Mouse (Mus musculus) embryo, embryonic 11 days (tissue): ENCODE results near the gene Dyrk2.

Source experiments
- DNase-seq: peaks from one replicate; pipeline ENCODE4 v3.0.0-alpha.2; 2015

Dyrk2 gene

GRCm38 (mm10) chr10:118870201-118870980 lies at the start of gene Dyrk2:
Gene Dyrk2 (minus strand): TSS chr10:118870209.
- DNase-seq: peak; percentile 54

GRCm38 (mm10) chr10:118902625-118903024 lies 32.6 kb upstream of the Dyrk2 start:
- no peak for DNase-seq

GRCm38 (mm10) chr10:118893645-118894044 lies 23.6 kb upstream of the Dyrk2 start:
- no peak for DNase-seq

- no peak for DNase-seq
Observed at GRCm38 (mm10) chr10:118884126-118884525, 14.1 kb upstream of the Dyrk2 start.

GRCm38 (mm10) chr10:118883317-118883716 lies 13.3 kb upstream of the Dyrk2 start:
- no peak for DNase-seq

- DNase-seq: no peak
Observed at GRCm38 (mm10) chr10:118882258-118882885, 12.4 kb upstream of the Dyrk2 start.

GRCm38 (mm10) chr10:118880776-118881175 lies 10.8 kb upstream of the Dyrk2 start:
- no peak for DNase-seq

- DNase-seq: no peak
Observed at GRCm38 (mm10) chr10:118872196-118872595, 2.2 kb upstream of the Dyrk2 start.

- DNase-seq: peak; percentile 83
Observed at GRCm38 (mm10) chr10:118869591-118870001, 413 bp downstream of the Dyrk2 start.

- DNase-seq: peak; percentile 92
Observed at GRCm38 (mm10) chr10:118868601-118869590, 1.1 kb downstream of the Dyrk2 start.

GRCm38 (mm10) chr10:118867896-118868600 lies 2.0 kb downstream of the Dyrk2 start:
- DNase-seq: peak; percentile 72

GRCm38 (mm10) chr10:118867304-118867895 lies 2.6 kb downstream of the Dyrk2 start:
- DNase-seq: peak; percentile 22

- no peak for DNase-seq
Observed at GRCm38 (mm10) chr10:118864976-118865375, 5.0 kb downstream of the Dyrk2 start.

- DNase-seq: no peak
Observed at GRCm38 (mm10) chr10:118863611-118864010, 6.4 kb downstream of the Dyrk2 start.

- DNase-seq: no peak
Observed at GRCm38 (mm10) chr10:118862233-118862632, 7.8 kb downstream of the Dyrk2 start.

GRCm38 (mm10) chr10:118861234-118862025 lies 8.6 kb downstream of the Dyrk2 start:
- DNase-seq: no peak

GRCm38 (mm10) chr10:118859655-118860054 lies 10.4 kb downstream of the Dyrk2 start:
- no peak for DNase-seq

GRCm38 (mm10) chr10:118854641-118855040 lies 15.4 kb downstream of the Dyrk2 start:
- no peak for DNase-seq

- no peak for DNase-seq
Observed at GRCm38 (mm10) chr10:118852554-118852953, 17.5 kb downstream of the Dyrk2 start.

- no peak for DNase-seq
Observed at GRCm38 (mm10) chr10:118848501-118848900, 21.5 kb downstream of the Dyrk2 start.

GRCm38 (mm10) chr10:118846991-118847545 lies 22.9 kb downstream of the Dyrk2 start:
- DNase-seq: peak; percentile 27
